Mouse (Mus musculus) spleen, adult 2 months (tissue): ENCODE results near the gene Ctnnb1.

Source experiments
- CTCF ChIP-seq: fragments of 200-500 bp; IDR thresholded peaks from 2 replicates; pipeline ENCODE4 v1.5.1; 2011; ENCODE audit warnings: mild to moderate bottlenecking, inconsistent platforms; ENCODE audit not compliant: insufficient read depth, insufficient read length, insufficient replicate concordance; ENCODE audit errors: extremely low read depth
- POLR2A ChIP-seq: fragments of 200-500 bp; IDR thresholded peaks from 2 replicates; pipeline ENCODE4 v1.6.1; 2011; ENCODE audit warnings: low read depth, low read length, inconsistent platforms

DNA sequence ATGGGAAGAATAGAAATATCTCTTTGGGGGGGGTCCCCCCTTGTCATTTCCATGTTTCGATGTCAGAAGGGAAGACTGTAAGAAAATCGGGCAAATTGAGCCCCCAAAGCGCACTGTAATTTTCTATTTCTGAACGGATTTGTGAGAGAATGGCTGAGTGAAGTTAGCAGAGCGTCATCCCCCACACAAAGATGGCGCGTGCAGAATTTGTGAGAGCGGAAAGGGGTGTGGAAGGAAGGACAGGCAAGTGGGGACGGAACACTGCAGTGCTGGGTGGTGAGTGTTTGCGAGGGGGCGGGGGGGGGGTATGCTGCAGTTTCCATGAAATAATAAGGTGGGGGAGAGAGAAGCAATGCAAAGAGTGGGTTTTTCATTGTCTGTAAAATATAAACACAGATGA is at the start of gene Ctnnb1:
- TF ChIP-seq CTCF = no peak
- TF ChIP-seq POLR2A = no peak
